Mouse (Mus musculus) midbrain, postnatal 0 days (tissue): Measurements from ENCODE around the gene Prr7. TPM values are rescaled to one million over a fixed set of nuclear protein-coding genes. Genes with fewer than 3 reads are reported as not detected.

ENCODE experiments used
- ATAC-seq: fragments of 200-750 bp; cut with Nextera tagmentation; 2 replicates; pipeline ENCODE4 v1.8.0; 2017; ENCODE audit warnings: moderate number of reproducible peaks, mild to moderate bottlenecking, moderate TSS enrichment, moderate library complexity; ENCODE audit not compliant: low FRiP score
- DNase-seq: peaks from one replicate; pipeline ENCODE4 v3.0.0-alpha.2; 2015; ENCODE audit warnings: low spot score
- H3K27ac ChIP-seq: fragments of 300-500 bp; sonication (generic); 2 replicates; pipeline ENCODE4 v1.5.1; 2014; ENCODE audit warnings: low read depth, mild to moderate bottlenecking, low read length, mixed read lengths
- H3K27me3 ChIP-seq: fragments of 300-500 bp; sonication (generic); 2 replicates; pipeline ENCODE4 v1.6.1; 2014; ENCODE audit warnings: low read length, control low read depth, mixed read lengths; ENCODE audit not compliant: insufficient read depth
- H3K36me3 ChIP-seq: fragments of 300-500 bp; sonication (generic); 2 replicates; pipeline ENCODE4 v1.6.1; 2014; ENCODE audit warnings: low read length, control low read depth, mixed read lengths; ENCODE audit not compliant: insufficient read depth
- H3K4me1 ChIP-seq: fragments of 300-500 bp; sonication (generic); 2 replicates; pipeline ENCODE4 v1.6.1; 2014; ENCODE audit warnings: mild to moderate bottlenecking, control low read depth, antibody characterized with exemption, low read length, mixed read lengths; ENCODE audit not compliant: insufficient read depth
- H3K4me2 ChIP-seq: fragments of 300-500 bp; sonication (generic); 2 replicates; pipeline ENCODE4 v1.6.1; 2014; ENCODE audit warnings: low read depth, mild to moderate bottlenecking, low read length, mixed read lengths; ENCODE audit not compliant: poor library complexity, severe bottlenecking
- H3K4me3 ChIP-seq: fragments of 300-500 bp; sonication (generic); 2 replicates; pipeline ENCODE4 v1.5.1; 2014; ENCODE audit warnings: low read depth, mild to moderate bottlenecking, low read length, moderate library complexity
- H3K9ac ChIP-seq: fragments of 300-500 bp; sonication (generic); replicated peaks from 2 replicates; pipeline ENCODE4 v1.6.1; 2014; ENCODE audit warnings: mild to moderate bottlenecking, low read length, moderate library complexity, mixed read lengths; ENCODE audit not compliant: poor library complexity, severe bottlenecking
- H3K9me3 ChIP-seq: fragments of 300-500 bp; sonication (generic); 2 replicates; pipeline ENCODE4 v1.6.1; 2016; ENCODE audit warnings: low read length, control low read depth
- CTCF ChIP-seq: IDR thresholded peaks from 2 replicates; pipeline ENCODE4 v1.5.1; 2016; ENCODE audit warnings: antibody characterized with exemption, mild to moderate bottlenecking
- WGBS: fragments of 180-500 bp; shearing (Covaris S2); extraction: QIAGEN DNeasy Blood & Tissue Kit; methylation state at CpG from one replicate; pipeline ENCODE4 v1.1.7; 2014; 5-methylcytosine and 5-hydroxymethylcytosine counted together
- polyA plus RNA-seq: library from polyadenylated mRNA; unstranded; fragments of >200 nt; fragmentation: Nextera tagmentation; extraction: Ambion mirVana; gene quantifications from 2 replicates; pipeline ENCODE4 v1.2.1, GENCODE M21; 2015
- total RNA-seq: library from RNA; depleted of rRNA; stranded (reverse); fragments of >200 nt; gene quantifications from 2 replicates; pipeline ENCODE4 v1.2.3, GENCODE M21; 2014

Prr7 gene
- total and polyA plus RNA-seq, 2 experiments from 2014 or later, result 8.1 to 131 TPM

GRCm38 (mm10) chr13:55504390-55504789 lies 40.3 kb downstream of the Prr7 start:
- WGBS, result 83% methylated on average over 5 of the region's 5 CpGs
- peaks cover 56% of the 10 kb centered on the region for H3K36me3 ChIP-seq

GRCm38 (mm10) chr13:55505810-55506209 lies 41.7 kb downstream of the Prr7 start:
- ATAC-seq (no peak), DNase-seq (no peak)
- Histone ChIP-seq H3K4me2 (no peak overlapping the region), H3K9ac (no peak overlapping the region), H3K4me1 (no peaks in the 10 kb centered on the region), H3K27me3 (no peaks in the 10 kb centered on the region), H3K9me3 (no peaks in the 10 kb centered on the region), H3K36me3 (peaks cover 58% of the 10 kb centered on the region), H3K27ac (no peak overlapping the region), H3K4me3 (no peak overlapping the region)
- WGBS, result 97% methylated on average over 8 of the region's 9 CpGs
- TF ChIP-seq CTCF, result no peak

More at GRCm38 (mm10) chr13:55504390-55504789, 40.3 kb downstream of the Prr7 start:
- H3K4me1 ChIP-seq, result no peaks in the 10 kb centered on the region
- H3K4me2 ChIP-seq, result no peak overlapping the region
- H3K9me3 ChIP-seq, result no peaks in the 10 kb centered on the region
- no peak overlapping the region for H3K9ac ChIP-seq
- H3K27ac ChIP-seq, result no peak overlapping the region
- H3K4me3 ChIP-seq, result no peak overlapping the region
- ATAC-seq, result no peak
- DNase-seq, result no peak
- H3K27me3 ChIP-seq, result no peaks in the 10 kb centered on the region
- no peak for TF ChIP-seq CTCF

- Histone ChIP-seq H3K4me1 (peaks cover 8% of the 10 kb centered on the region), H3K27me3 (no peaks in the 10 kb centered on the region), H3K4me2 (no peak overlapping the region), H3K4me3 (no peak overlapping the region), H3K36me3 (peaks cover 58% of the 10 kb centered on the region), H3K27ac (no peak overlapping the region), H3K9me3 (no peaks in the 10 kb centered on the region), H3K9ac (no peak overlapping the region)
- DNase-seq, result no peak
- 86% methylated on average over 10 of the region's 10 CpGs for WGBS
- no peak for TF ChIP-seq CTCF
- ATAC-seq, result no peak
Measured at GRCm38 (mm10) chr13:55506697-55507096, 42.6 kb downstream of the Prr7 start.

- H3K4me2 ChIP-seq, result no peak overlapping the region
- ATAC-seq (0 out of 2 replicates have a peak, but pooled peaks have one; percentile 10), DNase-seq (no peak)
- peak; percentile 40; the same call in 1 of the 2 replicates for TF ChIP-seq CTCF
- no peak overlapping the region for H3K9ac ChIP-seq
- H3K36me3 ChIP-seq, result peaks cover 55% of the 10 kb centered on the region
- 56% methylated on average over 11 of the region's 11 CpGs for WGBS
- no peaks in the 10 kb centered on the region for H3K9me3 ChIP-seq
- H3K4me1 ChIP-seq, result peaks cover 14% of the 10 kb centered on the region
- no peaks in the 10 kb centered on the region for H3K27me3 ChIP-seq
- no peak overlapping the region for H3K27ac ChIP-seq
- no peak overlapping the region for H3K4me3 ChIP-seq
Measured at GRCm38 (mm10) chr13:55507877-55508276, 43.8 kb downstream of the Prr7 start.

GRCm38 (mm10) chr13:55508531-55508930 lies 44.5 kb downstream of the Prr7 start:
- Histone ChIP-seq H3K9me3 (no peaks in the 10 kb centered on the region), H3K4me3 (no peak overlapping the region), H3K36me3 (peaks cover 49% of the 10 kb centered on the region), H3K27ac (no peak overlapping the region), H3K9ac (no peak overlapping the region), H3K4me1 (peaks cover 14% of the 10 kb centered on the region), H3K27me3 (no peaks in the 10 kb centered on the region), H3K4me2 (no peak overlapping the region)
- no peak for DNase-seq
- no peak for TF ChIP-seq CTCF
- ATAC-seq, result no peak
- 94% methylated on average over 10 of the region's 10 CpGs for WGBS

- no peak for ATAC-seq
- Histone ChIP-seq H3K36me3 (peaks cover 38% of the 10 kb centered on the region), H3K9ac (no peak overlapping the region), H3K4me2 (no peak overlapping the region), H3K4me1 (peaks cover 19% of the 10 kb centered on the region), H3K27me3 (no peaks in the 10 kb centered on the region), H3K27ac (no peak overlapping the region; the same call in 1 of the 2 replicates), H3K4me3 (no peak overlapping the region), H3K9me3 (no peaks in the 10 kb centered on the region)
- no peak for TF ChIP-seq CTCF
- WGBS, result 31% methylated on average over 3 of the region's 3 CpGs
- DNase-seq, result no peak
Measured at GRCm38 (mm10) chr13:55510332-55510667, 46.2 kb downstream of the Prr7 start.
